Mouse (Mus musculus): ENCODE data around the gene Nynrin. TPM values are rescaled to one million over a fixed set of nuclear protein-coding genes. Genes with fewer than 3 reads are reported as not detected.

Gene Nynrin
- total and polyA plus RNA-seq, 3 experiments, result not detected

- no peak for TF ChIP-seq UBTF (IDR thresholded peaks at IDR 0.05; ENCODE audit: borderline replicate concordance, insufficient read depth, low read depth, low read length)
Observed at GRCm38 (mm10) chr14:55869538-55869937, 15.7 kb downstream of the Nynrin start (continued).

GRCm38 (mm10) chr14:55872039-55872438, 18.2 kb downstream of the Nynrin start:
- Histone ChIP-seq H3K4me1 (ENCODE audit: control insufficient read depth in 1 of 2, insufficient read depth in 2 of 2, low read length in 2 of 2) (no peaks in the 10 kb centered on the region), H3K79me2 (ENCODE audit: control insufficient read depth, insufficient read depth, low read length, poor library complexity) (no peaks in the 10 kb centered on the region), H3K27me3 (ENCODE audit: control insufficient read depth in 1 of 2, insufficient read depth in 2 of 2, low read length in 2 of 2) (peaks cover 3 to 5% of the 10 kb centered on the region in 2 experiments; a peak in 3 of 4 replicates), H3K4me3 (ENCODE audit: control insufficient read depth in 1 of 2, insufficient read depth in 1 of 2, low read depth in 2 of 2, low read length in 2 of 2) (no peak overlapping the region), H3K36me3 (ENCODE audit: control insufficient read depth in 1 of 2, insufficient read depth in 2 of 2, low read length in 2 of 2) (no peaks in the 10 kb centered on the region), H3K9me3 (replicated peaks; ENCODE audit: insufficient read depth, low read length) (no peaks in the 10 kb centered on the region), H3K9ac (ENCODE audit: control insufficient read depth, low read depth, low read length, poor library complexity, severe bottlenecking) (no peak overlapping the region), H3K27ac (ENCODE audit: control insufficient read depth, low read depth, low read length) (no peak overlapping the region)
- DNase-seq (ENCODE audit: low read depth, low spot score), result no peak
- TF ChIP-seq E2F4 (IDR thresholded peaks at IDR 0.05; ENCODE audit: borderline replicate concordance, low read depth, low read length) (no peak), NRF1 (IDR thresholded peaks at IDR 0.05; ENCODE audit: insufficient read depth, low read depth, low read length, poor library complexity, severe bottlenecking) (no peak), SMC3 (IDR thresholded peaks at IDR 0.05; ENCODE audit: low read depth, low read length) (no peak), MAX (IDR thresholded peaks at IDR 0.05; ENCODE audit: low read length) (no peak), ZC3H11A (IDR thresholded peaks at IDR 0.05; ENCODE audit: low read depth, low read length) (no peak), POLR2A (IDR thresholded peaks at IDR 0.05; ENCODE audit: control insufficient read depth in 1 of 2, insufficient read depth in 1 of 2, low read depth in 1 of 2, low read length in 2 of 2, poor library complexity in 1 of 2) (no peak), UBTF (IDR thresholded peaks at IDR 0.05; ENCODE audit: borderline replicate concordance, insufficient read depth, low read depth, low read length) (no peak)

- no peaks in the 10 kb centered on the region for H3K36me3 ChIP-seq (ENCODE audit: control insufficient read depth in 1 of 2, insufficient read depth in 2 of 2, low read length in 2 of 2)
- no peaks in the 10 kb centered on the region for H3K9me3 ChIP-seq (replicated peaks; ENCODE audit: insufficient read depth, low read length)
- TF ChIP-seq MYB (IDR thresholded peaks at IDR 0.05; ENCODE audit: low read depth, low read length) (no peak), GATA1 (IDR thresholded peaks at IDR 0.05; ENCODE audit: low read depth, low read length) (no peak), TAL1 (IDR thresholded peaks at IDR 0.05; ENCODE audit: low read length) (no peak), MXI1 (IDR thresholded peaks at IDR 0.05; ENCODE audit: low read depth, low read length) (no peak), CHD2 (IDR thresholded peaks at IDR 0.05; ENCODE audit: low read length) (no peak), ZMIZ1 (IDR thresholded peaks at IDR 0.05; ENCODE audit: low read depth, low read length) (no peak)
- no peak overlapping the region for H3K27ac ChIP-seq (ENCODE audit: control insufficient read depth, low read depth, low read length)
- DNase-seq (ENCODE audit: low read depth, low spot score), result no peak
- H3K27me3 ChIP-seq (ENCODE audit: control insufficient read depth in 1 of 2, insufficient read depth in 2 of 2, low read length in 2 of 2), result peaks cover 3 to 5% of the 10 kb centered on the region in 2 experiments; a peak in 3 of 4 replicates
- no peaks in the 10 kb centered on the region for H3K79me2 ChIP-seq (ENCODE audit: control insufficient read depth, insufficient read depth, low read length, poor library complexity)
- no peaks in the 10 kb centered on the region for H3K4me1 ChIP-seq (ENCODE audit: control insufficient read depth in 1 of 2, insufficient read depth in 2 of 2, low read length in 2 of 2)
- H3K4me3 ChIP-seq (ENCODE audit: control insufficient read depth in 1 of 2, insufficient read depth in 1 of 2, low read depth in 2 of 2, low read length in 2 of 2), result no peak overlapping the region
- H3K9ac ChIP-seq (ENCODE audit: control insufficient read depth, low read depth, low read length, poor library complexity, severe bottlenecking), result no peak overlapping the region
Observed at GRCm38 (mm10) chr14:55872551-55872950, 18.7 kb downstream of the Nynrin start.

- no peak for DNase-seq (ENCODE audit: low read depth, low spot score)
- no peak overlapping the region for H3K27ac ChIP-seq (ENCODE audit: control insufficient read depth, low read depth, low read length)
- TF ChIP-seq CTCF (IDR thresholded peaks at IDR 0.05 in 2 of 3, conservative IDR thresholded peaks at IDR 0.05 in 1 of 3; ENCODE audit: control insufficient read depth in 1 of 3, insufficient read depth in 1 of 3, low read depth in 2 of 3, low read length in 3 of 3, poor library complexity in 1 of 3, severe bottlenecking in 1 of 3), result no peak
- TF ChIP-seq MXI1 (IDR thresholded peaks at IDR 0.05; ENCODE audit: low read depth, low read length), result no peak
- no peak for TF ChIP-seq NRF1 (IDR thresholded peaks at IDR 0.05; ENCODE audit: insufficient read depth, low read depth, low read length, poor library complexity, severe bottlenecking)
- no peak for TF ChIP-seq TCF12 (IDR thresholded peaks at IDR 0.05; ENCODE audit: low read depth, low read length)
- no peak for TF ChIP-seq HCFC1 (IDR thresholded peaks at IDR 0.05; ENCODE audit: low read depth, low read length)
- TF ChIP-seq ETS1 (IDR thresholded peaks at IDR 0.05; ENCODE audit: low read depth, low read length), result no peak
- TF ChIP-seq MYC (IDR thresholded peaks at IDR 0.05; ENCODE audit: low read depth, low read length), result no peak
- TF ChIP-seq SIN3A (IDR thresholded peaks at IDR 0.05; ENCODE audit: low read length), result no peak
- TF ChIP-seq USF2 (IDR thresholded peaks at IDR 0.05; ENCODE audit: borderline replicate concordance in 1 of 2, insufficient read depth in 1 of 2, low read depth in 1 of 2, low read length in 2 of 2), result no peak
- TF ChIP-seq POLR2AphosphoS5 (IDR thresholded peaks at IDR 0.05; ENCODE audit: borderline replicate concordance, low read depth, low read length), result no peak
- no peak overlapping the region for H3K9ac ChIP-seq (ENCODE audit: control insufficient read depth, low read depth, low read length, poor library complexity, severe bottlenecking)
- no peaks in the 10 kb centered on the region for H3K4me1 ChIP-seq (ENCODE audit: control insufficient read depth in 1 of 2, insufficient read depth in 2 of 2, low read length in 2 of 2)
- H3K9me3 ChIP-seq (replicated peaks; ENCODE audit: insufficient read depth, low read length), result no peaks in the 10 kb centered on the region
- H3K79me2 ChIP-seq (ENCODE audit: control insufficient read depth, insufficient read depth, low read length, poor library complexity), result no peaks in the 10 kb centered on the region
- H3K4me3 ChIP-seq (ENCODE audit: control insufficient read depth in 1 of 2, insufficient read depth in 1 of 2, low read depth in 2 of 2, low read length in 2 of 2), result no peak overlapping the region
- H3K36me3 ChIP-seq (ENCODE audit: control insufficient read depth in 1 of 2, insufficient read depth in 2 of 2, low read length in 2 of 2), result no peaks in the 10 kb centered on the region
- peaks cover 3 to 5% of the 10 kb centered on the region in 2 experiments; a peak in 3 of 4 replicates for H3K27me3 ChIP-seq (ENCODE audit: control insufficient read depth in 1 of 2, insufficient read depth in 2 of 2, low read length in 2 of 2)
Observed at GRCm38 (mm10) chr14:55873242-55873713, 19.5 kb downstream of the Nynrin start.

All from MEL (cell line).